Mouse (Mus musculus): Measurements from ENCODE around the gene Ghitm. TPM values are rescaled to one million over a fixed set of nuclear protein-coding genes. Genes with fewer than 3 reads are reported as not detected.

Ghitm gene
- polyA plus RNA-seq, 1 experiment from 2014 or later, result 188 TPM

DNA sequence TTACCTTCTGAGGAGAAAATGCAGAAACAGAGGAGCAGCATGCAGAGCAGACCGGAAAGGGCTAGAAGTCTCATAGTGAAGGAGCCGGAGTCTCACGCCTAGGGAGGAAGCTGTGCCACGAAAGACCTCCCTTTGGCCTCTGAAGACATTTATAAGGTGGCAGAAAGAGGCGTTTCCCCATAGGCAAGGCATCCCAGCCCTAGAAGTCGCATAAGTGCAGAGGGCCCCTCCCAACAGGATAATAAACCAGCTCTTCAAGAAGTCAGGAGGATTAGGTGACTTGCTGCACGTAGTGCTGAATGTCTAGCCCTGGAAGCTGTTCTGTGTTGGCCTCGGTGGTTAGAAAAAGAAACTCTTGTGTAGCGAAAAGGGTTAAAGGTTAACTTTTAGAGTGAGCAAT is 25.1 kb downstream of the Ghitm start:
- WGBS, result 80% methylated on average over 9 of the region's 9 CpGs

GRCm38 (mm10) chr14:37109460-37109859 is 25.6 kb downstream of the Ghitm start:
- Histone ChIP-seq H3K4me1 (replicated peaks; ENCODE audit: control insufficient read depth, insufficient read depth, low read length) (peaks cover 3% of the 10 kb centered on the region), H3K9ac (replicated peaks; ENCODE audit: low read depth, low read length) (no peak overlapping the region), H3K4me3 (replicated peaks; ENCODE audit: low read length) (no peak overlapping the region), H3K9me3 (ENCODE audit: control insufficient read depth, low read length) (no peaks in the 10 kb centered on the region), H3K4me2 (ENCODE audit: low read length) (no peak overlapping the region), H3K27me3 (replicated peaks; ENCODE audit: control insufficient read depth, insufficient read depth, low read length) (no peaks in the 10 kb centered on the region), H3K36me3 (ENCODE audit: control insufficient read depth, insufficient read depth) (no peaks in the 10 kb centered on the region), H3K27ac (ENCODE audit: low read length) (no peak overlapping the region)
- no peak for ATAC-seq
- 91% methylated on average over 8 of the region's 8 CpGs for WGBS

More for the DNA sequence above, 25.1 kb downstream of the Ghitm start:
- H3K4me1 ChIP-seq (replicated peaks; ENCODE audit: control insufficient read depth, insufficient read depth, low read length), result peaks cover 3% of the 10 kb centered on the region
- no peaks in the 10 kb centered on the region for H3K9me3 ChIP-seq (ENCODE audit: control insufficient read depth, low read length)
- H3K27me3 ChIP-seq (replicated peaks; ENCODE audit: control insufficient read depth, insufficient read depth, low read length), result no peaks in the 10 kb centered on the region
- no peak overlapping the region for H3K9ac ChIP-seq (replicated peaks; ENCODE audit: low read depth, low read length)
- no peak overlapping the region for H3K4me2 ChIP-seq (ENCODE audit: low read length)
- H3K4me3 ChIP-seq (replicated peaks; ENCODE audit: low read length), result no peak overlapping the region
- H3K36me3 ChIP-seq (ENCODE audit: control insufficient read depth, insufficient read depth), result no peaks in the 10 kb centered on the region
- ATAC-seq, result no peak
- no peak overlapping the region for H3K27ac ChIP-seq (ENCODE audit: low read length)

- Histone ChIP-seq H3K4me1 (replicated peaks; ENCODE audit: control insufficient read depth, insufficient read depth, low read length) (peaks cover 3% of the 10 kb centered on the region), H3K4me2 (ENCODE audit: low read length) (no peak overlapping the region)
- 0 out of 2 replicates have a peak, but pooled peaks have one; percentile 15 for ATAC-seq
These were observed 29.2 kb downstream of the Ghitm start for GRCm38 (mm10) chr14:37105846-37106245.

DNA sequence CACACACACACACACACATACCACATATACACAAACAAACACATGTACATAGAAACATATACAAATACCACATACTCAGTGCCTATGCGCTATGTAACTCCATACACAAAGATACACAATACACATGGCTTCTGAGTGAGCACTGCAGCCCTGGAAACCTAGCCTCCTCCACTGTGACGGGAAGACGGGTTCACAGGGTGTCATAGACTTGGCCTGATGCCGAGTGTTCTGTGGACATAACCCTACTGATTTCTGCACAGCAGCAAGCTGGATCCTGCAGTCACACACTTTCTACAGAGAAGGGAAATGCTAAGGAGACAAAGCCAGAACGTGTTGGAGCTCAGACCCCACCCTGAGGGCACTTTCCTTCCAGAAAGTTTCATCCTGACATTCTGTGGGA is 30.3 kb downstream of the Ghitm start:
- H3K4me3 ChIP-seq (replicated peaks; ENCODE audit: low read length), result no peak overlapping the region
- WGBS, result 60% methylated on average over 5 of the region's 5 CpGs
- H3K27me3 ChIP-seq (replicated peaks; ENCODE audit: control insufficient read depth, insufficient read depth, low read length), result no peaks in the 10 kb centered on the region
- ATAC-seq, result no peak
- H3K9ac ChIP-seq (replicated peaks; ENCODE audit: low read depth, low read length), result no peak overlapping the region
- no peak overlapping the region for H3K4me2 ChIP-seq (ENCODE audit: low read length)
- no peak overlapping the region for H3K27ac ChIP-seq (ENCODE audit: low read length)
- H3K4me1 ChIP-seq (replicated peaks; ENCODE audit: control insufficient read depth, insufficient read depth, low read length), result peaks cover 3% of the 10 kb centered on the region
- no peaks in the 10 kb centered on the region for H3K9me3 ChIP-seq (ENCODE audit: control insufficient read depth, low read length)
- no peaks in the 10 kb centered on the region for H3K36me3 ChIP-seq (ENCODE audit: control insufficient read depth, insufficient read depth)

More at GRCm38 (mm10) chr14:37105846-37106245, 29.2 kb downstream of the Ghitm start:
- Histone ChIP-seq H3K27me3 (replicated peaks; ENCODE audit: control insufficient read depth, insufficient read depth, low read length) (no peaks in the 10 kb centered on the region), H3K9me3 (ENCODE audit: control insufficient read depth, low read length) (no peaks in the 10 kb centered on the region), H3K9ac (replicated peaks; ENCODE audit: low read depth, low read length) (no peak overlapping the region), H3K36me3 (ENCODE audit: control insufficient read depth, insufficient read depth) (no peaks in the 10 kb centered on the region), H3K27ac (ENCODE audit: low read length) (no peak overlapping the region), H3K4me3 (replicated peaks; ENCODE audit: low read length) (no peak overlapping the region)
- 38% methylated on average over 7 of the region's 7 CpGs for WGBS

- Histone ChIP-seq H3K9me3 (ENCODE audit: control insufficient read depth, low read length) (no peaks in the 10 kb centered on the region), H3K4me3 (replicated peaks; ENCODE audit: low read length) (no peak overlapping the region), H3K27me3 (replicated peaks; ENCODE audit: control insufficient read depth, insufficient read depth, low read length) (no peaks in the 10 kb centered on the region; the same call in 1 of the 2 replicates), H3K4me2 (ENCODE audit: low read length) (no peak overlapping the region), H3K27ac (ENCODE audit: low read length) (no peak overlapping the region), H3K4me1 (replicated peaks; ENCODE audit: control insufficient read depth, insufficient read depth, low read length) (peaks cover 12% of the 10 kb centered on the region), H3K36me3 (ENCODE audit: control insufficient read depth, insufficient read depth) (no peaks in the 10 kb centered on the region), H3K9ac (replicated peaks; ENCODE audit: low read depth, low read length) (no peak overlapping the region)
- WGBS, result 81% methylated on average over 3 of the region's 3 CpGs
- no peak for ATAC-seq
These were observed 32.6 kb downstream of the Ghitm start for GRCm38 (mm10) chr14:37102484-37102883.

- no peak overlapping the region for H3K4me2 ChIP-seq (ENCODE audit: low read length)
- WGBS, result 82% methylated on average over 5 of the region's 5 CpGs
- H3K27me3 ChIP-seq (replicated peaks; ENCODE audit: control insufficient read depth, insufficient read depth, low read length), result no peaks in the 10 kb centered on the region; the same call in 1 of the 2 replicates
- no peaks in the 10 kb centered on the region for H3K36me3 ChIP-seq (ENCODE audit: control insufficient read depth, insufficient read depth)
- H3K9me3 ChIP-seq (ENCODE audit: control insufficient read depth, low read length), result no peaks in the 10 kb centered on the region
- peaks cover 12% of the 10 kb centered on the region for H3K4me1 ChIP-seq (replicated peaks; ENCODE audit: control insufficient read depth, insufficient read depth, low read length)
- no peak overlapping the region for H3K9ac ChIP-seq (replicated peaks; ENCODE audit: low read depth, low read length)
- H3K27ac ChIP-seq (ENCODE audit: low read length), result no peak overlapping the region
- no peak for ATAC-seq
- no peak overlapping the region for H3K4me3 ChIP-seq (replicated peaks; ENCODE audit: low read length)
These were observed 33.5 kb downstream of the Ghitm start for GRCm38 (mm10) chr14:37101531-37101930.

DNA sequence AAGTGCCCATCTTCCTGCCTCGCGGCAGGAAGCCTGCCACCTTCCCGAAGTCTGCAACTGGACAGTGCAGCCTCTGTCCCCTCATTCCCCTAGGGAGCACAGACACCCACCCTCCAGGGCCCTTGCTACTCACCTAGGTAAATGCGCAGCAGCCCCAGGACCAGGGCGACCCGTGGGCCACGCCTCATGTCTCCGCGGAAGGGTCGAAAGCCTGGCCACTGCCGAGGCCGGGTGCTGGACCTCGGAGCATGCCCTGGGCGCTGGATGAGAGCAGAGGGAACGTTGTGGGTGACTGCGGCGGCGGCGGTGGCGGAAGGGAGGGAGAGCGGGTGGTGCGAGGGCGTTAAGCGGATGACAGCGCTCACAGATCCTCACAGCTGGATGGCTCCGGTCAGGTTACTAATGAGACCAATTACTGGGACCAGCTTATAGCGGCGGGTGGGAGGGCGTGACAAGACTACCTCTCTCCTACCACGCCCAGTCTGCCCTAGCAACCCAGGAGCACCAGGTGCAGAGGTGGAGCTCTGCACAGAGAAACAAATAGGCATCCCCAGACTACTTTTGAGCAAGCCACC is 37.0 kb downstream of the Ghitm start, which contains the start of gene Cdhr1:
Gene Cdhr1 (minus strand): TSS at position 392 of the 575 bp plus-strand sequence.
- Histone ChIP-seq H3K36me3 (ENCODE audit: control insufficient read depth, insufficient read depth) (no peaks in the 10 kb centered on the region), H3K27me3 (replicated peaks; ENCODE audit: control insufficient read depth, insufficient read depth, low read length) (no peaks in the 10 kb centered on the region; the same call in 1 of the 2 replicates), H3K4me1 (replicated peaks; ENCODE audit: control insufficient read depth, insufficient read depth, low read length) (peaks cover 8% of the 10 kb centered on the region), H3K9ac (replicated peaks; ENCODE audit: low read depth, low read length) (peak within 1 kb of the TSS; percentile 65), H3K9me3 (ENCODE audit: control insufficient read depth, low read length) (no peaks in the 10 kb centered on the region), H3K27ac (ENCODE audit: low read length) (no peak within 1 kb of the TSS), H3K4me3 (replicated peaks; ENCODE audit: low read length) (peak within 1 kb of the TSS; percentile 47), H3K4me2 (ENCODE audit: low read length) (peak within 1 kb of the TSS; percentile 84)
- ATAC-seq, result peak; percentile 79
- WGBS, result under 1% methylated on average over 30 of the region's 30 CpGs

DNA sequence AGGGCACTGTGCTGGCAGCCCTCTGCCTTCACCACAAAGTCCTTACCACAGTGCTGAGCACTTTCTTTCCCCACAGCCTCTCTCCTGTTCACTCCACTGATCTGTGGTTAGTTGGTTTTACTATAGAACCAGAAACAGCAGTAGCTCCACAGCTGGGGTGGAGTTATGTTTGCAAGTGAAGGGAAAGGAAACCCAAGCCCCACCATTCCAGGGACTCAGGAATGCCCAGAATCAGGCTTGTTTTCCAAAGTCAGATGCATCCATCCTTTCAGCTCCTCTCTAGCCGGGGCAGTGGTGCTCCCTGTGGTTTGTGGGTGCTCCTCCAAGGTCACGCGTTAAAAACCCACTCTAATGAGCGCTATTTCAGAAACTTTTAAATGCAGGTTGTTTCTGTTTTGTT is 39.5 kb downstream of the Ghitm start:
- no peak for ATAC-seq
- H3K4me3 ChIP-seq (replicated peaks; ENCODE audit: low read length), result no peak overlapping the region
- WGBS, result 80% methylated on average over 4 of the region's 4 CpGs

DNA sequence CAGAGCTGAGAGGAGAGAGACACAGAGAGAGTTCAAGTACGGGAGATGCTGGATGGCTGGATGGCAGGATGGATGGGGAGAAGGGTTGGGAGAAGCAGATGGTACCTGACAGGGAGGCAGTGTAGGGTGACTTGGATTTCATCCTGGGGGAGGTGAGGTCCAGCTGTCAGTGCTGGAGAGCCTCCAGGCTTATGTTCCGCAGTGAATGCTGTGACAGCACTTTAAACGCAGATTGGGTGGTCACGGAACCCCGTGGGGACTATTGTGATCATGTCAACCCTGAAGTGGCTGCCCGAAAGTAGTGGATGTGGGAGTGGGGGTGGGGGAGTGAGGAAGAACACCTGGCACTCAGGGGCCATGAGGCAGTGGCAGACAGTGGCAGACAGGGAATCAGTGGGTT is 40.6 kb downstream of the Ghitm start:
- Histone ChIP-seq H3K27ac (ENCODE audit: low read length) (no peak overlapping the region), H3K9me3 (ENCODE audit: control insufficient read depth, low read length) (no peaks in the 10 kb centered on the region), H3K4me3 (replicated peaks; ENCODE audit: low read length) (no peak overlapping the region), H3K9ac (replicated peaks; ENCODE audit: low read depth, low read length) (no peak overlapping the region), H3K27me3 (replicated peaks; ENCODE audit: control insufficient read depth, insufficient read depth, low read length) (no peaks in the 10 kb centered on the region; the same call in 1 of the 2 replicates), H3K4me1 (replicated peaks; ENCODE audit: control insufficient read depth, insufficient read depth, low read length) (peaks cover 8% of the 10 kb centered on the region), H3K36me3 (ENCODE audit: control insufficient read depth, insufficient read depth) (no peaks in the 10 kb centered on the region), H3K4me2 (ENCODE audit: low read length) (no peak overlapping the region)
- 46% methylated on average over 6 of the region's 6 CpGs for WGBS
- ATAC-seq, result no peak

More for the DNA sequence above, 39.5 kb downstream of the Ghitm start:
- no peaks in the 10 kb centered on the region for H3K9me3 ChIP-seq (ENCODE audit: control insufficient read depth, low read length)
- H3K4me1 ChIP-seq (replicated peaks; ENCODE audit: control insufficient read depth, insufficient read depth, low read length), result peaks cover 8% of the 10 kb centered on the region
- no peak overlapping the region for H3K9ac ChIP-seq (replicated peaks; ENCODE audit: low read depth, low read length)
- H3K27ac ChIP-seq (ENCODE audit: low read length), result no peak overlapping the region
- no peaks in the 10 kb centered on the region; the same call in 1 of the 2 replicates for H3K27me3 ChIP-seq (replicated peaks; ENCODE audit: control insufficient read depth, insufficient read depth, low read length)
- H3K36me3 ChIP-seq (ENCODE audit: control insufficient read depth, insufficient read depth), result no peaks in the 10 kb centered on the region
- H3K4me2 ChIP-seq (ENCODE audit: low read length), result no peak overlapping the region

All from forebrain, embryonic 16.5 days (tissue).